Mouse (Mus musculus) limb, embryonic 14.5 days (tissue): ENCODE measurements around the gene Xcr1. TPM values are rescaled to one million over a fixed set of nuclear protein-coding genes. Genes with fewer than 3 reads are reported as not detected.

Experiments used
- ATAC-seq: fragments of 200-750 bp; cut with Nextera tagmentation; 2 replicates; pipeline ENCODE4 v1.8.0; 2017; ENCODE audit warnings: low read depth, moderate number of reproducible peaks, moderate TSS enrichment; ENCODE audit not compliant: low FRiP score
- DNase-seq: peaks from one replicate; pipeline ENCODE4 v3.0.0-alpha.2; 2015; ENCODE audit warnings: low spot score
- H3K27ac ChIP-seq: fragments of 300-500 bp; sonication (generic); replicated peaks from 2 replicates; pipeline ENCODE4 v1.5.1; 2014; ENCODE audit warnings: low read depth, mild to moderate bottlenecking, low read length, moderate library complexity, mixed read lengths
- H3K27me3 ChIP-seq: fragments of 300-500 bp; sonication (generic); 2 replicates; pipeline ENCODE4 v1.6.1; 2014; ENCODE audit warnings: low read length, mixed read lengths; ENCODE audit not compliant: control insufficient read depth, insufficient read depth
- H3K36me3 ChIP-seq: fragments of 300-500 bp; sonication (generic); 2 replicates; pipeline ENCODE4 v1.6.1; 2014; ENCODE audit warnings: mild to moderate bottlenecking, low read length, moderate library complexity, mixed read lengths; ENCODE audit not compliant: control insufficient read depth, insufficient read depth
- H3K4me1 ChIP-seq: fragments of 300-500 bp; sonication (generic); 2 replicates; pipeline ENCODE4 v1.6.1; 2014; ENCODE audit warnings: antibody characterized with exemption, low read length, mixed read lengths; ENCODE audit not compliant: control insufficient read depth, insufficient read depth
- H3K4me2 ChIP-seq: fragments of 300-500 bp; sonication (generic); replicated peaks from 2 replicates; pipeline ENCODE4 v1.6.1; 2014; ENCODE audit warnings: low read depth, mild to moderate bottlenecking, low read length, moderate library complexity; ENCODE audit not compliant: severe bottlenecking
- H3K4me3 ChIP-seq: fragments of 300-500 bp; sonication (generic); replicated peaks from 2 replicates; pipeline ENCODE4 v1.5.1; 2014; ENCODE audit warnings: low read length
- H3K9ac ChIP-seq: fragments of 300-500 bp; sonication (generic); 2 replicates; pipeline ENCODE4 v1.6.1; 2014; ENCODE audit warnings: mild to moderate bottlenecking, low read depth, low read length, moderate library complexity; ENCODE audit not compliant: severe bottlenecking
- H3K9me3 ChIP-seq: fragments of 300-500 bp; sonication (generic); 2 replicates; pipeline ENCODE4 v1.6.1; 2016; ENCODE audit warnings: low read length; ENCODE audit not compliant: control insufficient read depth
- POLR2A ChIP-seq: fragments of 200-500 bp; IDR thresholded peaks from 2 replicates; pipeline ENCODE4 v1.8.0; 2012; ENCODE audit warnings: inconsistent platforms, mild to moderate bottlenecking, moderate library complexity, borderline replicate concordance; ENCODE audit not compliant: insufficient read depth, insufficient read length; ENCODE audit errors: extremely low read depth
- WGBS: fragments of 180-500 bp; shearing (Covaris S2); extraction: QIAGEN DNeasy Blood & Tissue Kit; methylation state at CpG from one replicate; pipeline ENCODE4 v1.1.7; 2014; 5-methylcytosine and 5-hydroxymethylcytosine counted together
- polyA plus RNA-seq, 2 experiments: library from polyadenylated mRNA; depleted of rRNA in 1 of 2; stranded (reverse) in 1 of 2; unstranded in 1 of 2; fragments of >200 nt; fragmentation: Nextera tagmentation in 1 of 2; extraction: Ambion mirVana in 1 of 2; gene quantifications; 2 replicates each; pipeline versions ENCODE4 v1.2.1 to v1.2.3; 2012 to 2014

The Xcr1 gene
- polyA plus RNA-seq, 2 experiments: not detected

GRCm38 (mm10) chr9:123802896-123803295, 58.9 kb downstream of the Xcr1 start:
- Histone ChIP-seq H3K36me3 (0 out of 2 replicates have a peak, but pooled peaks cover 13% of the 10 kb centered on the region), H3K9ac (no peak overlapping the region), H3K27me3 (no peaks in the 10 kb centered on the region), H3K4me1 (no peaks in the 10 kb centered on the region), H3K9me3 (no peaks in the 10 kb centered on the region), H3K4me3 (no peak overlapping the region), H3K4me2 (no peak overlapping the region), H3K27ac (no peak overlapping the region)
- DNase-seq: no peak
- no peak for ATAC-seq
- no peak for TF ChIP-seq POLR2A

DNA sequence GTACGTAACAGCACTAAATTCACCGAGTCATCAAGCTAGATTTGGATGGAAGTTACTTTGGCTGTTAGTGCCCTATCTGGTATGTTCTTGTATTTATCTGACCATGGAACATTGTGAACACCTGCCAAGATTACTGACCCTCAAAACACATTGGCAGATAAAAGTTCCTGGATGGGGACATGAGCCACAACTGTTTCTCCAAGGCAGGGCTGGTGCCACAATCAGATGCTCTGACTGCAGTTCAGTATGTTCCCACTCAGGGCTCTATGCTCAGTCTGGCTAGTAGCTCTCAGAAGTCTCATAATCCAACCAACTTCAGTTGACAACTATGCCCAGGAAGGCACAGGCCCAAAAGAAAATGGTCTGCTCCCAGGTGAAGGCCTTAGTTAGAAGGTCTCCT, 59.4 kb downstream of the Xcr1 start:
- H3K4me3 ChIP-seq: no peak overlapping the region
- WGBS: 100% methylated on average over 2 of the region's 2 CpGs
- ATAC-seq: no peak
- H3K4me1 ChIP-seq: no peaks in the 10 kb centered on the region
- no peaks in the 10 kb centered on the region for H3K27me3 ChIP-seq
- H3K9me3 ChIP-seq: no peaks in the 10 kb centered on the region
- no peak for TF ChIP-seq POLR2A
- no peak for DNase-seq
- 0 out of 2 replicates have a peak, but pooled peaks cover 17% of the 10 kb centered on the region for H3K36me3 ChIP-seq
- no peak overlapping the region for H3K9ac ChIP-seq
- no peak overlapping the region for H3K4me2 ChIP-seq
- no peak overlapping the region for H3K27ac ChIP-seq

Other genes starting within 250 kb of the Xcr1 start
- gene Slc6a20b, start 229.5 kb downstream of the Xcr1 start, polyA plus RNA-seq (2012; rRNA removed): 0.01 and 0.03 TPM in 2 replicates
- 0.18 and 0.19 TPM in 2 replicates for gene Slc6a20b, start 229.5 kb downstream of the Xcr1 start, polyA plus RNA-seq (2014; fragmentation: Nextera tagmentation; extraction: Ambion mirVana)
- 0.09 and 0.13 TPM in 2 replicates for gene Ccr9, start 183.6 kb downstream of the Xcr1 start, polyA plus RNA-seq (2012; rRNA removed)
- gene Ccr9, start 183.6 kb downstream of the Xcr1 start, polyA plus RNA-seq (2014; fragmentation: Nextera tagmentation; extraction: Ambion mirVana): 0.17 and 0.30 TPM in 2 replicates
- 0.06 and 0.10 TPM in 2 replicates for gene Slc6a20a, start 183.1 kb downstream of the Xcr1 start, polyA plus RNA-seq (2012; rRNA removed)
- gene Slc6a20a, start 183.1 kb downstream of the Xcr1 start, polyA plus RNA-seq (2014; fragmentation: Nextera tagmentation; extraction: Ambion mirVana): 0.14 TPM in 1 of 2 replicates, not detected in the other
- 24.4 and 33.6 TPM in 2 replicates for gene Lztfl1, start 144.3 kb downstream of the Xcr1 start, polyA plus RNA-seq (2012; rRNA removed)
- 64.8 and 74.3 TPM in 2 replicates for gene Lztfl1, start 144.3 kb downstream of the Xcr1 start, polyA plus RNA-seq (2014; fragmentation: Nextera tagmentation; extraction: Ambion mirVana)
- 0.09 and 0.10 TPM in 2 replicates for gene Cxcr6, start 55.6 kb downstream of the Xcr1 start, polyA plus RNA-seq (2012; rRNA removed)
- 0.44 and 0.70 TPM in 2 replicates for gene Cxcr6, start 55.6 kb downstream of the Xcr1 start, polyA plus RNA-seq (2014; fragmentation: Nextera tagmentation; extraction: Ambion mirVana)
- 10.7 TPM in 2 replicates for gene Fyco1, start 10.1 kb downstream of the Xcr1 start, polyA plus RNA-seq (2012; rRNA removed)
- gene Fyco1, start 10.1 kb downstream of the Xcr1 start, polyA plus RNA-seq (2014; fragmentation: Nextera tagmentation; extraction: Ambion mirVana): 12.6 and 14.1 TPM in 2 replicates
- 3.2 and 3.8 TPM in 2 replicates for gene Ccr1, start 106.7 kb upstream of the Xcr1 start, polyA plus RNA-seq (2012; rRNA removed)
- gene Ccr1, start 106.7 kb upstream of the Xcr1 start, polyA plus RNA-seq (2014; fragmentation: Nextera tagmentation; extraction: Ambion mirVana): 3.4 and 4.5 TPM in 2 replicates
- 0.10 TPM in 1 of 2 replicates, not detected in the other for gene Ccr1l1, start 116.4 kb upstream of the Xcr1 start, polyA plus RNA-seq (2012; rRNA removed)
- not detected in 2 replicates for gene Ccr1l1, start 116.4 kb upstream of the Xcr1 start, polyA plus RNA-seq (2014; fragmentation: Nextera tagmentation; extraction: Ambion mirVana)
- gene Ccr3, start 159.9 kb upstream of the Xcr1 start, polyA plus RNA-seq (2012; rRNA removed): 0.03 and 0.04 TPM in 2 replicates
- 0.17 TPM in 1 of 2 replicates, not detected in the other for gene Ccr3, start 159.9 kb upstream of the Xcr1 start, polyA plus RNA-seq (2014; fragmentation: Nextera tagmentation; extraction: Ambion mirVana)
- 3.0 and 3.2 TPM in 2 replicates for gene Ccr2, start 239.9 kb upstream of the Xcr1 start, polyA plus RNA-seq (2012; rRNA removed)
- 4.0 and 5.4 TPM in 2 replicates for gene Ccr2, start 239.9 kb upstream of the Xcr1 start, polyA plus RNA-seq (2014; fragmentation: Nextera tagmentation; extraction: Ambion mirVana)